ENCODE assay signal across 24 mouse cellular contexts in genomic region chr1:152523292-152523691, GRCm38 (mm10).
"Had no signal": no experiment of that assay in that cellular context is flagged by ENCODE, and none has a peak within 500 bp of the region (broad histone marks: within the 10 kb centered on the region; RNA-seq: fewer than 3 reads in every experiment).

No protein-coding gene starts in this region.

- H3K27me3 ChIP-seq: heart, embryonic 12.5 days; hindbrain, embryonic 12.5 days; intestine, embryonic 15.5 days; limb, embryonic 12.5 days; liver, embryonic 13.5 days; liver, embryonic 15.5 days had no signal

- H3K9me3 ChIP-seq: heart, embryonic 12.5 days; hindbrain, embryonic 10.5 days; hindbrain, embryonic 12.5 days; intestine, embryonic 15.5 days; limb, embryonic 10.5 days; limb, embryonic 12.5 days; liver, embryonic 13.5 days; liver, embryonic 15.5 days had no signal

- H3K4me1 ChIP-seq: limb, embryonic 10.5 days; limb, embryonic 12.5 days had no signal

- H3K9ac ChIP-seq: heart, embryonic 12.5 days; hindbrain, embryonic 12.5 days; hindbrain, embryonic 14.5 days; intestine, embryonic 15.5 days; limb, embryonic 12.5 days; liver, embryonic 13.5 days; liver, embryonic 15.5 days; liver, postnatal 0 days had no signal

- H3K4me3 ChIP-seq: gastrocnemius, adult 2 months; heart, embryonic 12.5 days; hindbrain, embryonic 10.5 days; hindbrain, embryonic 12.5 days; intestine, embryonic 15.5 days; limb, embryonic 10.5 days; limb, embryonic 12.5 days; liver, embryonic 13.5 days; liver, embryonic 15.5 days had no signal

- H3K4me2 ChIP-seq: heart, embryonic 12.5 days; hindbrain, embryonic 12.5 days; hindbrain, embryonic 14.5 days; intestine, embryonic 15.5 days; limb, embryonic 12.5 days; liver, embryonic 11.5 days; liver, embryonic 13.5 days; liver, embryonic 15.5 days had no signal

- H3K27ac ChIP-seq: gastrocnemius, adult 2 months; hindbrain, embryonic 10.5 days; hindbrain, embryonic 12.5 days; hindbrain, embryonic 14.5 days; intestine, embryonic 15.5 days; limb, embryonic 10.5 days; limb, embryonic 12.5 days; liver, embryonic 13.5 days; liver, embryonic 15.5 days had no signal

- ATAC-seq: hindbrain, embryonic 16.5 days; inflammation-experienced regulatory T-cells, adult 6 months; intestine, embryonic 15.5 days; intestine, postnatal 0 days; liver, postnatal 0 days had no signal

- DNase-seq: gastrocnemius, adult 2 months; gastrocnemius, postnatal 10 days; gastrocnemius, postnatal 25 days; heart, postnatal 4 days; kidney, adult 18-20 months; kidney, adult 8-10 months; kidney, postnatal 10 days; kidney, postnatal 25 days; kidney, postnatal 4 days; liver; liver, embryonic 13.5 days; liver, postnatal 0 days had no signal
